Mouse (Mus musculus) stomach, embryonic 14.5 days (tissue): ENCODE results near the gene Klk7. TPM values are rescaled to one million over a fixed set of nuclear protein-coding genes. Genes with fewer than 3 reads are reported as not detected.

ENCODE experiments used
- ATAC-seq: fragments of 200-750 bp; cut with Nextera tagmentation; 2 replicates; pipeline ENCODE4 v1.8.0; 2017; ENCODE audit warnings: low read depth, moderate TSS enrichment; ENCODE audit not compliant: insufficient number of reproducible peaks, insufficient read depth, low FRiP score
- H3K27ac ChIP-seq: fragments of 300-500 bp; sonication (generic); 2 replicates; pipeline ENCODE4 v1.5.1; 2014; ENCODE audit warnings: mild to moderate bottlenecking, low read length, moderate library complexity, mixed read lengths
- H3K27me3 ChIP-seq: fragments of 300-500 bp; sonication (generic); 2 replicates; pipeline ENCODE4 v1.6.1; 2014; ENCODE audit warnings: low read length, control low read depth, mixed read lengths; ENCODE audit not compliant: control insufficient read depth, insufficient read depth
- H3K36me3 ChIP-seq: fragments of 300-500 bp; sonication (generic); 2 replicates; pipeline ENCODE4 v1.6.1; 2014; ENCODE audit warnings: mild to moderate bottlenecking, control low read depth, low read length, moderate library complexity, mixed read lengths; ENCODE audit not compliant: control insufficient read depth, insufficient read depth
- H3K4me1 ChIP-seq: fragments of 300-500 bp; sonication (generic); 2 replicates; pipeline ENCODE4 v1.6.1; 2014; ENCODE audit warnings: low read length, control low read depth, mixed read lengths; ENCODE audit not compliant: control insufficient read depth, insufficient read depth
- H3K4me2 ChIP-seq: fragments of 300-500 bp; sonication (generic); replicated peaks from 2 replicates; pipeline ENCODE4 v1.6.1; 2014; ENCODE audit warnings: low read depth, low read length, control low read depth
- H3K4me3 ChIP-seq: fragments of 300-500 bp; sonication (generic); 2 replicates; pipeline ENCODE4 v1.5.1; 2014; ENCODE audit warnings: low read depth, low read length, control low read depth
- H3K9ac ChIP-seq: fragments of 300-500 bp; sonication (generic); replicated peaks from 2 replicates; pipeline ENCODE4 v1.6.1; 2014; ENCODE audit warnings: low read depth, mild to moderate bottlenecking, control low read depth, low read length, moderate library complexity, mixed read lengths
- H3K9me3 ChIP-seq: fragments of 300-500 bp; sonication (generic); 2 replicates; pipeline ENCODE4 v1.6.1; 2016; ENCODE audit warnings: low read depth, low read length, control low read depth; ENCODE audit not compliant: control insufficient read depth
- WGBS: fragments of 180-500 bp; shearing (Covaris S2); extraction: QIAGEN DNeasy Blood & Tissue Kit; methylation state at CpG from one replicate; pipeline ENCODE4 v1.1.7; 2014; 5-methylcytosine and 5-hydroxymethylcytosine counted together
- polyA plus RNA-seq: library from polyadenylated mRNA; unstranded; fragments of >200 nt; fragmentation: Nextera tagmentation; extraction: Ambion mirVana; gene quantifications from 2 replicates; pipeline ENCODE4 v1.2.1, GENCODE M21; 2014

Gene Klk7
- polyA plus RNA-seq, 1 experiment from 2014 or later = not detected

GRCm38 (mm10) chr7:43799876-43800275 is 11.2 kb upstream of the Klk7 start:
- H3K9ac ChIP-seq = no peak overlapping the region
- H3K36me3 ChIP-seq = no peaks in the 10 kb centered on the region
- H3K27me3 ChIP-seq = 0 out of 2 replicates have a peak, but pooled peaks cover 3% of the 10 kb centered on the region
- no peak for ATAC-seq
- no peak overlapping the region for H3K27ac ChIP-seq
- H3K9me3 ChIP-seq = no peaks in the 10 kb centered on the region
- H3K4me2 ChIP-seq = no peak overlapping the region
- no peak overlapping the region for H3K4me3 ChIP-seq
- H3K4me1 ChIP-seq = peaks cover 4% of the 10 kb centered on the region; the same call in 1 of the 2 replicates
- WGBS = 76% methylated on average over 7 of the region's 7 CpGs

GRCm38 (mm10) chr7:43815211-43815610 is 4.1 kb downstream of the Klk7 start:
- no peak for ATAC-seq

GRCm38 (mm10) chr7:43816746-43817145 is 5.7 kb downstream of the Klk7 start:
- H3K36me3 ChIP-seq = no peaks in the 10 kb centered on the region
- ATAC-seq = no peak
- H3K9ac ChIP-seq = no peak overlapping the region
- no peak overlapping the region for H3K4me2 ChIP-seq
- no peaks in the 10 kb centered on the region for H3K27me3 ChIP-seq
- H3K4me1 ChIP-seq = no peaks in the 10 kb centered on the region
- no peak overlapping the region for H3K27ac ChIP-seq
- H3K4me3 ChIP-seq = no peak overlapping the region
- H3K9me3 ChIP-seq = no peaks in the 10 kb centered on the region

More at GRCm38 (mm10) chr7:43815211-43815610, 4.1 kb downstream of the Klk7 start:
- no peaks in the 10 kb centered on the region for H3K27me3 ChIP-seq
- no peak overlapping the region for H3K9ac ChIP-seq
- 89% methylated on average over 7 of the region's 7 CpGs for WGBS
- H3K36me3 ChIP-seq = no peaks in the 10 kb centered on the region
- H3K4me2 ChIP-seq = no peak overlapping the region
- no peaks in the 10 kb centered on the region for H3K9me3 ChIP-seq
- H3K27ac ChIP-seq = no peak overlapping the region
- no peaks in the 10 kb centered on the region for H3K4me1 ChIP-seq
- H3K4me3 ChIP-seq = no peak overlapping the region

GRCm38 (mm10) chr7:43821581-43821980 is 10.5 kb downstream of the Klk7 start:
- Histone ChIP-seq H3K4me3 (no peak overlapping the region), H3K27me3 (no peaks in the 10 kb centered on the region), H3K9me3 (no peaks in the 10 kb centered on the region), H3K4me2 (no peak overlapping the region), H3K36me3 (no peaks in the 10 kb centered on the region), H3K4me1 (no peaks in the 10 kb centered on the region), H3K9ac (no peak overlapping the region), H3K27ac (no peak overlapping the region)
- WGBS = 79% methylated on average over 7 of the region's 7 CpGs
- no peak for ATAC-seq

- ATAC-seq = no peak
- WGBS = 72% methylated on average over 10 of the region's 10 CpGs
- H3K4me1 ChIP-seq = no peaks in the 10 kb centered on the region
Measured at GRCm38 (mm10) chr7:43824199-43824598, 13.1 kb downstream of the Klk7 start, which contains the start of gene Klk6. Klk6 (plus strand) TSS chr7:43824499.

GRCm38 (mm10) chr7:43826056-43826455 is 15.0 kb downstream of the Klk7 start:
- WGBS = 80% methylated on average over 5 of the region's 5 CpGs
- no peaks in the 10 kb centered on the region for H3K9me3 ChIP-seq
- no peaks in the 10 kb centered on the region for H3K27me3 ChIP-seq
- no peaks in the 10 kb centered on the region for H3K36me3 ChIP-seq
- no peak overlapping the region for H3K27ac ChIP-seq
- no peak overlapping the region for H3K9ac ChIP-seq
- no peak for ATAC-seq
- no peak overlapping the region for H3K4me2 ChIP-seq
- H3K4me1 ChIP-seq = no peaks in the 10 kb centered on the region
- H3K4me3 ChIP-seq = no peak overlapping the region

More at GRCm38 (mm10) chr7:43824199-43824598, 13.1 kb downstream of the Klk7 start, which contains the start of gene Klk6:
- Histone ChIP-seq H3K9ac (no peak within 1 kb of the TSS), H3K4me3 (no peak within 1 kb of the TSS), H3K9me3 (no peaks in the 10 kb centered on the region), H3K4me2 (no peak within 1 kb of the TSS), H3K36me3 (no peaks in the 10 kb centered on the region), H3K27ac (no peak within 1 kb of the TSS), H3K27me3 (no peaks in the 10 kb centered on the region)

- WGBS = 72% methylated on average over 4 of the region's 4 CpGs
- Histone ChIP-seq H3K9ac (no peak overlapping the region), H3K4me1 (no peaks in the 10 kb centered on the region), H3K27ac (no peak overlapping the region), H3K27me3 (no peaks in the 10 kb centered on the region), H3K9me3 (no peaks in the 10 kb centered on the region), H3K36me3 (no peaks in the 10 kb centered on the region), H3K4me3 (no peak overlapping the region), H3K4me2 (no peak overlapping the region)
- no peak for ATAC-seq
Measured at GRCm38 (mm10) chr7:43827706-43828105, 16.6 kb downstream of the Klk7 start.

GRCm38 (mm10) chr7:43829006-43829405 is 17.9 kb downstream of the Klk7 start:
- no peak overlapping the region for H3K9ac ChIP-seq
- no peak overlapping the region for H3K4me3 ChIP-seq
- H3K27ac ChIP-seq = no peak overlapping the region
- WGBS = 89% methylated on average over 8 of the region's 8 CpGs
- H3K27me3 ChIP-seq = no peaks in the 10 kb centered on the region
- no peak for ATAC-seq
- no peaks in the 10 kb centered on the region for H3K9me3 ChIP-seq
- no peaks in the 10 kb centered on the region for H3K36me3 ChIP-seq
- H3K4me2 ChIP-seq = no peak overlapping the region
- no peaks in the 10 kb centered on the region for H3K4me1 ChIP-seq

GRCm38 (mm10) chr7:43841701-43842100 is 30.6 kb downstream of the Klk7 start, which contains the start of gene Klk5:
Klk5 (plus strand) TSS chr7:43841971.
- no peaks in the 10 kb centered on the region for H3K27me3 ChIP-seq
- H3K9ac ChIP-seq = no peak within 1 kb of the TSS
- H3K27ac ChIP-seq = no peak within 1 kb of the TSS
- no peaks in the 10 kb centered on the region for H3K4me1 ChIP-seq
- no peak for ATAC-seq
- H3K4me2 ChIP-seq = no peak within 1 kb of the TSS
- H3K9me3 ChIP-seq = no peaks in the 10 kb centered on the region
- no peaks in the 10 kb centered on the region for H3K36me3 ChIP-seq
- H3K4me3 ChIP-seq = no peak within 1 kb of the TSS
- WGBS = 55% methylated on average over 3 of the region's 3 CpGs
